Mouse (Mus musculus) liver, embryonic 11.5 days (tissue): Measurements from ENCODE around the gene Cfap57. TPM values are rescaled to one million over a fixed set of nuclear protein-coding genes. Genes with fewer than 3 reads are reported as not detected.
"Not testable (repeated sequence)": the region's sequence is repeated elsewhere in the genome, so short reads cannot be mapped to it uniquely, and the experiment has no call there.

Experiments used
- ATAC-seq: fragments of 200-750 bp; cut with Nextera tagmentation; replicated peaks from 2 replicates; pipeline ENCODE4 v1.8.0; 2017; ENCODE audit warnings: moderate number of reproducible peaks, mild to moderate bottlenecking, moderate TSS enrichment, moderate library complexity; ENCODE audit not compliant: low FRiP score
- DNase-seq: peaks from one replicate; pipeline ENCODE4 v3.0.0-alpha.2; 2017; ENCODE audit warnings: low spot score
- H3K27ac ChIP-seq: fragments of 300-500 bp; sonication (generic); 2 replicates; pipeline ENCODE4 v1.5.1; 2014; ENCODE audit warnings: mild to moderate bottlenecking, low read depth, low read length, control low read depth
- H3K27me3 ChIP-seq: fragments of 300-500 bp; sonication (generic); replicated peaks from 2 replicates; pipeline ENCODE4 v1.6.1; 2014; ENCODE audit warnings: low read length, mixed read lengths; ENCODE audit not compliant: control insufficient read depth, insufficient read depth
- H3K36me3 ChIP-seq: fragments of 300-500 bp; sonication (generic); 2 replicates; pipeline ENCODE4 v1.6.1; 2014; ENCODE audit warnings: mild to moderate bottlenecking, low read length, moderate library complexity, mixed read lengths; ENCODE audit not compliant: control insufficient read depth, insufficient read depth
- H3K4me1 ChIP-seq: fragments of 300-500 bp; sonication (generic); replicated peaks from 2 replicates; pipeline ENCODE4 v1.6.1; 2014; ENCODE audit warnings: low read length, mixed read lengths; ENCODE audit not compliant: control insufficient read depth, insufficient read depth
- H3K4me2 ChIP-seq: fragments of 300-500 bp; sonication (generic); 2 replicates; pipeline ENCODE4 v1.6.1; 2014; ENCODE audit warnings: mild to moderate bottlenecking, control low read depth, moderate library complexity
- H3K4me3 ChIP-seq: fragments of 300-500 bp; sonication (generic); 2 replicates; pipeline ENCODE4 v1.5.1; 2014; ENCODE audit warnings: low read depth, low read length, control low read depth
- H3K9ac ChIP-seq: fragments of 300-500 bp; sonication (generic); 2 replicates; pipeline ENCODE4 v1.6.1; 2014; ENCODE audit warnings: low read depth, low read length, control low read depth
- H3K9me3 ChIP-seq: fragments of 300-500 bp; sonication (generic); 2 replicates; pipeline ENCODE4 v1.6.1; 2016; ENCODE audit warnings: low read length, inconsistent platforms, mixed read lengths; ENCODE audit not compliant: control insufficient read depth
- WGBS: fragments of 180-500 bp; shearing (Covaris S2); extraction: QIAGEN DNeasy Blood & Tissue Kit; methylation state at CpG from one replicate; pipeline ENCODE4 v1.1.7; 2014; 5-methylcytosine and 5-hydroxymethylcytosine counted together
- polyA plus RNA-seq: library from polyadenylated mRNA; unstranded; fragments of >200 nt; fragmentation: Nextera tagmentation; extraction: Ambion mirVana; gene quantifications from 2 replicates; pipeline ENCODE4 v1.2.1, GENCODE M21; 2014

The Cfap57 gene
- polyA plus RNA-seq, 1 experiment from 2014 or later = 0.86 TPM

DNA sequence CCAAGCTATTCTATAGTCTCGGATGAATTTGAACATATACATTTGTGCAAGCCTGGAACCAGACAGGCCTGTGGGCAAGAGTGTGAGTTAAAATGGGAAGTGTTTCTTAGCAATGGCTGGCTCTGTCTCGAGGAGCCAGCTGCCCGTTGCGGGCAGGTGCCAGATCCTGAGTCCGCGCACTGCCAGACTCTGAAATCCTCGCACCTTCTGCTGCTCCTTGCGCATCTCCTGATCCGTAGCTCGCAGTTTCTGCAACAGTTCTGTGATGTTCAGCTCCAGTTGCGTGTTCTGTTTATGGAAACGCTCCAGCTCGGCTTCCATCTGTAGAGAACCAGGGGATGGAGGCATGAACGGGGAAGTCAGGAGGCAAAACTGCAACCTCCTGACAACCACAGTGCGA lies 49.1 kb downstream of the Cfap57 start:
- Histone ChIP-seq H3K27me3 (peaks cover 12% of the 10 kb centered on the region), H3K4me1 (peaks cover 4% of the 10 kb centered on the region; the same call in 1 of the 2 replicates)
- WGBS = 76% methylated on average over 15 of the region's 15 CpGs

DNA sequence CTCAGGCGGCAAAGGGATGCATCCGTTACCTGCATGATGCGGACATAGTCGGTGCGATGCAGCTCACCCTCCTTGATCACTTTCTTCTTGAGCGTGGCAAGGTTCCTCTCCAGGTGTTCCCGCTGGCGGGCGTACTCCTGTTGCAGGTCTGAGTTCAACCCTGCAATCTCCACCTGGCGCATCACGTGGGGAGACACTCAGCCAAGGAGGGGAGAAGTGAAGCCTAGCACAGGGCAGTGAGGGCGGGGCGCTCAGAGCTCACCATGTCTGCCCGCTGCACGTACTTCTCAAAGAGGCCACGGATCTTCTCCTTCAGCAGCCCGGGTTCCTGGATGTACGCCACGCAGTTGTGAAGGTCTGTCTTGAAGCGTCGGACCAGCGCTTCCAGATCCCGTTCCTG lies 51.3 kb downstream of the Cfap57 start:
- H3K9ac ChIP-seq = 0 out of 2 replicates have a peak overlapping the region, but pooled peaks have one; percentile 5
- no peak overlapping the region for H3K27ac ChIP-seq
- ATAC-seq (peak; percentile 45; the same call in 1 of the 2 replicates), DNase-seq (no peak)
- H3K4me1 ChIP-seq = peaks cover 4% of the 10 kb centered on the region; the same call in 1 of the 2 replicates
- 58% methylated on average over 23 of the region's 23 CpGs for WGBS
- H3K9me3 ChIP-seq = no peaks in the 10 kb centered on the region
- no peak overlapping the region for H3K4me3 ChIP-seq
- no peaks in the 10 kb centered on the region for H3K36me3 ChIP-seq
- peaks cover 9% of the 10 kb centered on the region for H3K27me3 ChIP-seq
- peak overlapping the region; percentile 40 for H3K4me2 ChIP-seq

More for the DNA sequence above, 49.1 kb downstream of the Cfap57 start:
- no peak for ATAC-seq
- no peak for DNase-seq
- Histone ChIP-seq H3K27ac (no peak overlapping the region), H3K9me3 (no peaks in the 10 kb centered on the region), H3K36me3 (no peaks in the 10 kb centered on the region), H3K4me3 (no peak overlapping the region), H3K4me2 (no peak overlapping the region), H3K9ac (no peak overlapping the region)

DNA sequence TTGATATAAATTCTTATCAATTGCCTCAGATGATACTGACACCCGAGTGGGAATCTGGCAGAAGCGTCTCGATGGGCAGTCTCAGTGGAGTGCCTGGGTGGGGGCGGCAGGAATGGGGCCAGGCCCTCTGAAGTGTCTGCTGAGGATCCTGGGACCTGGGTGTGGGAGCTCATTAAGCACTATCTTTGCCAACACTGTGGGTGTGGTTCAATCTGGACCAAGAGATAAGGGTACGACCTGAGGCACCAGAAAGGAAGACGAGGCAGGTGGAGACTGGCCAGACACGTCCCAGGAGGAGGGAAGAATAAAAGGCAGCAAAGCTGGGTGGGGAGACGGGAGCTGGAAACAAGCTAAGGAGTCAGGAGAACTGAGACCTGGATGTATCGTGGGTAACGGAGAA lies 51.9 kb downstream of the Cfap57 start:
- H3K9ac ChIP-seq = 0 out of 2 replicates have a peak overlapping the region, but pooled peaks have one; percentile 5
- 34% methylated on average over 10 of the region's 10 CpGs for WGBS
- no peak overlapping the region for H3K27ac ChIP-seq
- peaks cover 9% of the 10 kb centered on the region for H3K27me3 ChIP-seq
- peak overlapping the region; percentile 40 for H3K4me2 ChIP-seq
- H3K36me3 ChIP-seq = no peaks in the 10 kb centered on the region
- no peak overlapping the region for H3K4me3 ChIP-seq
- DNase-seq = peak; percentile 42
- H3K4me1 ChIP-seq = peaks cover 4% of the 10 kb centered on the region; the same call in 1 of the 2 replicates
- peak; percentile 92 for ATAC-seq
- no peaks in the 10 kb centered on the region for H3K9me3 ChIP-seq

DNA sequence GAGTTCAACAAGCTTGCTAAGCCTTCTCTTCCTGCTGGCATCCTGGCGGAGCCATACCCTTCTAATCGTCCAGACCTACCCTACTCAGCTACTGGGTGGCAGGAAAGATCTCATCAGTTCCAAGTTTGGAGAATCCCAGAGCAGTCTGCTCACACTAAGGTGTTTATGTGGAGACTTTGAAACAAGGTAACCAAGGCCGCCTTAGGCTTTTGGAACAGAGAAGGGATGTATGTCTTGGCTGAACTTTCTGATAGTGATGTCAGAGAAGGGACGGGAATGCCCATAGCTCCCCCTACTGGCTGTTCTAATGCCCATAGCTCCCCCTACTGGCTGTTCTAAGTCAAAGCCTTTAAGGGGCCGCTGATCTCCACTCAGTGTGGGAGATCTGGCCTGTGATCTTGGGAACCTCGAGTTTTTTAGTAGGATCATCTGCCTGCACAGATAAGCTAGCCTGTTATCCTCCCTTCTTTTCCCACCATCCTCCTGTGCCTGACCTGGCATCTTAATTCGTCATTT lies 54.4 kb downstream of the Cfap57 start:
- Histone ChIP-seq H3K9me3 (no peaks in the 10 kb centered on the region), H3K27me3 (0 out of 2 replicates have a peak, but pooled peaks cover 3% of the 10 kb centered on the region), H3K4me1 (peaks cover 4% of the 10 kb centered on the region; the same call in 1 of the 2 replicates), H3K27ac (no peak overlapping the region), H3K9ac (no peak overlapping the region), H3K36me3 (no peaks in the 10 kb centered on the region), H3K4me2 (no peak overlapping the region), H3K4me3 (no peak overlapping the region)
- WGBS = 39% methylated on average over 7 of the region's 7 CpGs
- no peak for DNase-seq
- ATAC-seq = no peak

DNA sequence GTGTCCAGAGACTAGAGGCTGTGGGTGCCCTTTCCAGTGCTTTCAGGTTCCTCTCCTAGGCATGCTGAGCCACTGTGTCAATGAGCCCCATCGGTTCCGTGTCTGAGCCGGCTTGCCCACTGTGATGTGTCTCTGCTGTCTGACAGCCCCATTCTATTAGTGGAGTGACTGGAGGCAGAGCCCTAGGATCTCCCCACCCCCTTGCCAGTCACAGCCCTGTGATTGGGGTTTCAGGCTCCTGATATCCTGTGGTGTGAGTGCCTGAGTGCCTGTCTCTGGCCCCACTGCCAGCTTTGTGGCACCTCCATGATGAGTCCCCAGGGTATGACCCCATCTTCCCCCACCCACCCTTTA lies 55.7 kb downstream of the Cfap57 start:
- DNase-seq (no peak), ATAC-seq (no peak)
- H3K36me3 ChIP-seq = no peaks in the 10 kb centered on the region
- no peaks in the 10 kb centered on the region for H3K27me3 ChIP-seq
- no peak overlapping the region for H3K9ac ChIP-seq
- no peak overlapping the region for H3K27ac ChIP-seq
- H3K4me1 ChIP-seq = peaks cover 4% of the 10 kb centered on the region; the same call in 1 of the 2 replicates
- no peaks in the 10 kb centered on the region for H3K9me3 ChIP-seq
- H3K4me2 ChIP-seq = no peak overlapping the region
- 83% methylated on average over 3 of the region's 3 CpGs for WGBS
- H3K4me3 ChIP-seq = no peak overlapping the region

DNA sequence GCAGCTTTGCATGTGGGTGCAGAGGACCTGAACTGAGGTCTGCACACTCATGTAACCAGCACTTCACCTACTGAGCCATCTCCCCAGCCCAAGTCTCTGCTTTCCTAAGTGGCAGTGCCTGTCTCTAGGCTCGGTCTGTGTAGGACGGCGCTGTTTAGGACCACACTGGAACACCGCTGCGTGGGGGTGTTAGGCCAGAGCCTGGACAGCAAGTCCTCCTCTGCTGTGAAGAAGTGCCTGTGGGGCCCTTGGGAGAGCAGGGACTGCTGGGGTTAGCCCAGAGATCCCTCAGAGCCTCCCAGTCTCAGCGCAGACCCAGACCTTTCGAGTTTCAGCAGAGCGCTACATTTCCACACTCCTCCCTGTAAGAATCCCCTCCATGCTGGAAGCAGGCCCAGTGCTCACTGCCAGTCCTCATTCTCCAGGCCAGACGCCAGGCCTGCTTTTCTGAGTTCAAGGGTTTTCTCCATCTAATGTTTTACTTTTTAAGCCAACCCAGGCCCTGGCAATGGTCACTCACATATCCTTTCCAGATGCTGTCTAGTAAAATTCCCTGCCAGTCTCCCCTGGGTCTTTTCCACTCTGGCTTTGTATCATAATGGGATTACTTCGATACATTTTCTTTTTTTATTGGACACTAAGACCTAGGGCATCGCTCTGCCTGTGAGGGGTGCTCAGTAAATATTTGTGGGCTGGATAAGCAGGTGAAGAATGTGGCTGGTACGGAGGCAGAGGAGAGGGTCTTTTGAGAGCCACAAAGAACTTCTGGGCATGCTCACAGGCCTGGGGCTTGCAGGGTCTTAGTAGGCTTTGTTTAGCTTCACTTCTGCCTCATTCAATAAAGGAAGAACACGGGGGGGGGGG lies 56.3 kb downstream of the Cfap57 start:
- no peak overlapping the region for H3K27ac ChIP-seq
- no peak overlapping the region for H3K4me2 ChIP-seq
- no peaks in the 10 kb centered on the region for H3K36me3 ChIP-seq
- ATAC-seq (no peak), DNase-seq (no peak)
- no peaks in the 10 kb centered on the region for H3K9me3 ChIP-seq
- 78% methylated on average over 13 of the region's 13 CpGs for WGBS
- no peak overlapping the region for H3K9ac ChIP-seq
- H3K27me3 ChIP-seq = no peaks in the 10 kb centered on the region
- H3K4me3 ChIP-seq = no peak overlapping the region
- peaks cover 4% of the 10 kb centered on the region; the same call in 1 of the 2 replicates for H3K4me1 ChIP-seq

GRCm38 (mm10) chr4:118553039-118553649 lies 67.4 kb downstream of the Cfap57 start:
- DNase-seq (no peak), ATAC-seq (no peak)
- no peak overlapping the region for H3K27ac ChIP-seq
- no peaks in the 10 kb centered on the region for H3K36me3 ChIP-seq
- WGBS = 70% methylated on average over 3 of the region's 3 CpGs
- H3K27me3 ChIP-seq = no peaks in the 10 kb centered on the region
- H3K9ac ChIP-seq = no peak overlapping the region
- no peaks in the 10 kb centered on the region for H3K4me1 ChIP-seq
- no peaks in the 10 kb centered on the region for H3K9me3 ChIP-seq
- H3K4me3 ChIP-seq = no peak overlapping the region
- no peak overlapping the region for H3K4me2 ChIP-seq

DNA sequence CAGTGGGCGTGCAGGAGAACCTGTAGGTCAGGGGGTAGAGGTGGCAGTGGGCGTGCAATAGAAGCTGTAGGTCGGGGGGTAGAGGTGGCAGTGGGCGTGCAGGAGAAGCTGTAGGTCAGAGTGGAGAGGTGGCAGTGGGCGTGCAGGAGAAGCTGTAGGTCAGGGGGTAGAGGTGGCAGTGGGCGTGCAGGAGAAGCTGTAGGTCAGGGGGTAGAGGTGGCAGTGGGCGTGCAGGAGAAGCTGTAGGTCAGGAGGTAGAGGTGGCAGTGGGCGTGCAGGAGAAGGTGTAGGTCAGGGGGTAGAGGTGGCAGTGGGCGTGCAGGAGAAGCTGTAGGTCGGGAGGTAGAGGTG lies 72.5 kb downstream of the Cfap57 start:
- not testable (repeated sequence) for H3K27ac ChIP-seq, H3K4me3 ChIP-seq, H3K36me3 ChIP-seq, H3K4me2 ChIP-seq, H3K9me3 ChIP-seq, H3K9ac ChIP-seq, H3K27me3 ChIP-seq, H3K4me1 ChIP-seq, ATAC-seq
- whole genome bisulfite sequencing = 83% methylated on average over 10 of the region's 10 CpGs
- DNase-seq = peak; percentile 86
